8 mouse cellular contexts compared by ENCODE assay signal in the genomic region with DNA sequence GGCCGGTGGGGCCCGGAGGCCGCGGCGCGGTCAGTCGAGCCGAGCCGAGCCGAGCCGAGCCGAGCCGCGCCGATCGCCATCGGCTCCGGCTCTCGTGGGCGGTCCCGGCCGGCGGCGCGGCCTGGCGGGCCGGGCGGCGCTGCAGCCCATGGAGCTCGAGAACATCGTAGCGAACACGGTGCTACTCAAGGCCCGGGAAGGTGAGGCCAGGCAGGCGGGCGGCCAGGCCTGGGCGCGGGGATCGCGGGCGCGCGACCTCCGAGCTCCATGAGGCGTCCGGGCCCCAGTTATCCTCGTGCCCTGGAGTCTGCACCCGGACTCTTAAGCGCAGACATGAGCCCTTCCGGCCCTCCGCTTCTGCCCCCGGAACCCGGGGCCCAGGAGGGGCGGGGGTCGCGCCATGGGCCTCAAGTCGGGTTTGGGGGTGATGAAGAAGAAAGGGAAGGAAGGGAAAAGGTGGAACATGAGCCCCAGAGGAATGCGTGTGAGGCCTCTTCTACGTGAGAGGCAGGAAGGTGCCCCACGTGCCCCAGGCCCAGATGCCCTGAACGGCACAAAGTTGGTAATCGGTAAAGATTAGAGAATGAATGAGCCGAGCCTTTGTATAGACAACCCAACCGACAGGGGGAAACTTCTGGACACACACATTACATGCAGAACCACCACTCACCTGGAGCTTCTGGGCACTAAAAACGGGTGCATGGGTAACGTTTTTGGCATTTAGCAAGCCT. TPM values are rescaled to one million over a fixed set of nuclear protein-coding genes. Genes with fewer than 3 reads are reported as not detected.
DNase-seq lines count a peak whose midpoint lies in the region; ATAC-seq and TF ChIP-seq lines count a peak whose summit lies in the region.

No protein-coding gene starts in this region.

- no peaks in the 10 kb centered on the region for H3K27me3 ChIP-seq in C2C12 (ENCODE audit: control insufficient read depth, insufficient read depth, insufficient read length)
- H3K27me3 ChIP-seq in embryonic facial prominence, embryonic 14.5 days (replicated peaks; ENCODE audit: control insufficient read depth, insufficient read depth, low read length): no peaks in the 10 kb centered on the region
- H3K27me3 ChIP-seq in limb, embryonic 12.5 days: no peaks in the 10 kb centered on the region

- no peak for TF ChIP-seq CTCF in C2C12 (IDR thresholded peaks at IDR 0.05; ENCODE audit: control insufficient read depth, insufficient read depth, insufficient read length)

- under 1% methylated on average over 21 of the region's 66 CpGs for WGBS in embryonic facial prominence, embryonic 14.5 days
- WGBS in limb, embryonic 12.5 days: 1% methylated on average over 50 of the region's 66 CpGs

- peak overlapping the region; percentile 84 for H3K4me2 ChIP-seq in embryonic facial prominence, embryonic 14.5 days (ENCODE audit: low read depth, low read length)
- H3K4me2 ChIP-seq in limb, embryonic 12.5 days: peak overlapping the region; percentile 74

- H3K9ac ChIP-seq in embryonic facial prominence, embryonic 14.5 days (ENCODE audit: low read depth, low read length): peak overlapping the region; percentile 96
- H3K9ac ChIP-seq in limb, embryonic 12.5 days (replicated peaks): peak overlapping the region; percentile 96

- DNase-seq in gastrocnemius, postnatal 14 days: peak; percentile 48
- DNase-seq in gastrocnemius, postnatal 25 days: no peak
- no peak for DNase-seq in embryonic facial prominence, embryonic 14.5 days (ENCODE audit: low spot score)
- DNase-seq in retina, postnatal 1 day: peak; percentile 72
- no peak for DNase-seq in adrenal gland, adult (ENCODE audit: inconsistent age in 2 of 2, low spot score in 1 of 2)
- DNase-seq in cerebellum, adult 8-10 months: no peak

- H3K27ac ChIP-seq in embryonic facial prominence, embryonic 14.5 days (replicated peaks; ENCODE audit: low read depth, low read length): peak overlapping the region; percentile 93
- H3K27ac ChIP-seq in limb, embryonic 12.5 days: peak overlapping the region; percentile 96

- peak overlapping the region; percentile 84 for H3ac ChIP-seq in C2C12 (ENCODE audit: control insufficient read depth, insufficient read length, low read depth)

- H3K79me2 ChIP-seq in C2C12 (ENCODE audit: control insufficient read depth, insufficient read depth): peaks cover 46% of the 10 kb centered on the region

- H3K79me3 ChIP-seq in C2C12 (ENCODE audit: low read depth): peaks cover 36% of the 10 kb centered on the region

- H3K4me1 ChIP-seq in embryonic facial prominence, embryonic 14.5 days (ENCODE audit: control insufficient read depth, insufficient read depth, low read length): peaks cover 9% of the 10 kb centered on the region
- H3K4me1 ChIP-seq in limb, embryonic 12.5 days (replicated peaks): peaks cover 25% of the 10 kb centered on the region

- intact Hi-C loops in gastrocnemius, postnatal 14 days (cut with DNase I; ENCODE audit: low total_unique reads): no loop called here

- no peaks in the 10 kb centered on the region for H3K9me3 ChIP-seq in embryonic facial prominence, embryonic 14.5 days (ENCODE audit: control insufficient read depth, low read length)
- no peaks in the 10 kb centered on the region for H3K9me3 ChIP-seq in limb, embryonic 12.5 days

- H3K4me3 ChIP-seq in C2C12 (ENCODE audit: insufficient read depth, poor library complexity, severe bottlenecking): peak overlapping the region; percentile 78
- H3K4me3 ChIP-seq in embryonic facial prominence, embryonic 14.5 days (ENCODE audit: low read depth, low read length): peak overlapping the region; percentile 84
- H3K4me3 ChIP-seq in limb, embryonic 12.5 days (replicated peaks): peak overlapping the region; percentile 85

- H3K36me3 ChIP-seq in C2C12 (ENCODE audit: control insufficient read depth, insufficient read depth): peaks cover 6% of the 10 kb centered on the region
- peaks cover 9% of the 10 kb centered on the region for H3K36me3 ChIP-seq in embryonic facial prominence, embryonic 14.5 days (ENCODE audit: control insufficient read depth, insufficient read depth, low read length)
- H3K36me3 ChIP-seq in limb, embryonic 12.5 days: peaks cover 19% of the 10 kb centered on the region

- peak; percentile 14 for ATAC-seq in embryonic facial prominence, embryonic 14.5 days (ENCODE audit: low read depth)
- 0 out of 2 replicates have a peak, but pooled peaks have one; percentile 9 for ATAC-seq in limb, embryonic 12.5 days (ENCODE audit: insufficient number of reproducible peaks, insufficient read depth, low FRiP score, low TSS enrichment, low read depth)

TF ChIP-seq in C2C12, 6 proteins besides CTCF, POLR2A, EP300 and RAD21:
- no peak for TF ChIP-seq CEBPB (IDR thresholded peaks at IDR 0.05; ENCODE audit: low read depth)
- no peak for TF ChIP-seq MAX (IDR thresholded peaks at IDR 0.05)
- TF ChIP-seq MYOG (IDR thresholded peaks at IDR 0.05; ENCODE audit: control insufficient read depth, extremely low read depth, insufficient read length): no peak
- TF ChIP-seq FOSL1 (IDR thresholded peaks at IDR 0.05; ENCODE audit: insufficient read depth, low read length, poor library complexity, severe bottlenecking): no peak
- peak; percentile 14 for TF ChIP-seq USF1 (IDR thresholded peaks at IDR 0.05; ENCODE audit: low read depth)
- no peak for TF ChIP-seq MYOD1 (IDR thresholded peaks at IDR 0.05; ENCODE audit: control insufficient read depth, insufficient read length, low read depth)

RNA-seq across cellular contexts. Expression of a gene that starts 0.7 kb away (rescaled TPM):
- total RNA-seq in gastrocnemius, postnatal 14 days (2021): 10 to 100 TPM; 12.1 to 12.6 TPM
- 10 to 100 TPM in 1 of 2 experiments, 1 to 10 TPM in 1; 9.3 to 10.2 TPM for total RNA-seq in gastrocnemius, postnatal 25 days (2021)
- polyA plus RNA-seq in C2C12 (2012; fragmentation: generic; extraction: Trizol): 81.9 TPM
- polyA plus RNA-seq in embryonic facial prominence, embryonic 14.5 days (2014; fragmentation: Nextera tagmentation; extraction: Ambion mirVana): 44.0 and 46.6 TPM in 2 replicates
- polyA plus RNA-seq in limb, embryonic 12.5 days (2016; fragmentation: Nextera tagmentation; extraction: Ambion mirVana): 66.6 and 69.1 TPM in 2 replicates

RNA-seq across cellular contexts. Expression of a gene that starts 18.5 kb away (rescaled TPM):
- total RNA-seq in gastrocnemius, postnatal 14 days (2021): 1 to 10 TPM; 1.0 to 1.6 TPM
- under 1 TPM; 0.51 to 0.79 TPM for total RNA-seq in gastrocnemius, postnatal 25 days (2021)
- 10.8 TPM for polyA plus RNA-seq in C2C12 (2012; fragmentation: generic; extraction: Trizol)
- polyA plus RNA-seq in embryonic facial prominence, embryonic 14.5 days (2014; fragmentation: Nextera tagmentation; extraction: Ambion mirVana): 1.9 and 2.7 TPM in 2 replicates
- 0.67 and 1.1 TPM in 2 replicates for polyA plus RNA-seq in limb, embryonic 12.5 days (2016; fragmentation: Nextera tagmentation; extraction: Ambion mirVana)

RNA-seq across cellular contexts. Expression of a gene that starts 18.9 kb away (rescaled TPM):
- not detected for total RNA-seq in gastrocnemius, postnatal 14 days (2021)
- total RNA-seq in gastrocnemius, postnatal 25 days (2021): not detected
- not detected for polyA plus RNA-seq in C2C12 (2012; fragmentation: generic; extraction: Trizol)
- polyA plus RNA-seq in embryonic facial prominence, embryonic 14.5 days (2014; fragmentation: Nextera tagmentation; extraction: Ambion mirVana): not detected in 2 replicates
- polyA plus RNA-seq in limb, embryonic 12.5 days (2016; fragmentation: Nextera tagmentation; extraction: Ambion mirVana): 0.18 TPM in 1 of 2 replicates, not detected in the other

RNA-seq across cellular contexts. Expression of a gene that starts 30.5 kb away (rescaled TPM):
- not detected for total RNA-seq in gastrocnemius, postnatal 14 days (2021)
- total RNA-seq in gastrocnemius, postnatal 25 days (2021): not detected
- polyA plus RNA-seq in C2C12 (2012; fragmentation: generic; extraction: Trizol): not detected
- polyA plus RNA-seq in embryonic facial prominence, embryonic 14.5 days (2014; fragmentation: Nextera tagmentation; extraction: Ambion mirVana): 0.70 TPM in 1 of 2 replicates, not detected in the other
- polyA plus RNA-seq in limb, embryonic 12.5 days (2016; fragmentation: Nextera tagmentation; extraction: Ambion mirVana): not detected in 2 replicates

RNA-seq across cellular contexts. Expression of a gene that starts 42.4 kb away (rescaled TPM):
- total RNA-seq in gastrocnemius, postnatal 14 days (2021): 10 to 100 TPM; 31.3 to 37.5 TPM
- total RNA-seq in gastrocnemius, postnatal 25 days (2021): 10 to 100 TPM; 10.3 to 16.1 TPM
- 87.7 TPM for polyA plus RNA-seq in C2C12 (2012; fragmentation: generic; extraction: Trizol)
- polyA plus RNA-seq in embryonic facial prominence, embryonic 14.5 days (2014; fragmentation: Nextera tagmentation; extraction: Ambion mirVana): 141 and 167 TPM in 2 replicates
- polyA plus RNA-seq in limb, embryonic 12.5 days (2016; fragmentation: Nextera tagmentation; extraction: Ambion mirVana): 361 and 375 TPM in 2 replicates

Comparison
In these comparisons a context has a peak if more than half of its experiments do, and no peak if none do; other contexts are left out.
1. DNase-seq: peak in gastrocnemius, postnatal 14 days (single experiment) and retina, postnatal 1 day (single experiment); none in gastrocnemius, postnatal 25 days (single experiment), embryonic facial prominence, embryonic 14.5 days (single experiment), adrenal gland, adult (0 of 2) and cerebellum, adult 8-10 months (single experiment).
2. Peak in every context shown above with its lines, with median percentiles within 50 percentile points of each other: H3K4me3 ChIP-seq.